Mouse (Mus musculus) neural tube, embryonic 15.5 days (tissue): ENCODE measurements at regions not wholly inside any gene's neighbourhood (a gene's known extent, or its start where the extent isn't known, plus 50 kb on each side); places are given as distances from the start of the nearest gene placed in this dataset.

Experiments used
- ATAC-seq: fragments of 200-750 bp; cut with Nextera tagmentation; 2 replicates; pipeline ENCODE4 v1.8.0; 2017; ENCODE audit warnings: mild to moderate bottlenecking, moderate TSS enrichment, moderate library complexity; ENCODE audit not compliant: low FRiP score
- H3K27ac ChIP-seq: fragments of 300-500 bp; sonication (generic); replicated peaks from 2 replicates; pipeline ENCODE4 v1.5.1; 2015; ENCODE audit warnings: mild to moderate bottlenecking, inconsistent platforms
- H3K27me3 ChIP-seq: fragments of 300-500 bp; sonication (generic); replicated peaks from 2 replicates; pipeline ENCODE4 v1.6.1; 2015; ENCODE audit warnings: inconsistent platforms
- H3K36me3 ChIP-seq: fragments of 300-500 bp; sonication (generic); 2 replicates; pipeline ENCODE4 v1.6.1; 2015; ENCODE audit warnings: inconsistent platforms
- H3K4me1 ChIP-seq: fragments of 300-500 bp; sonication (generic); 2 replicates; pipeline ENCODE4 v1.6.1; 2015; ENCODE audit warnings: inconsistent platforms
- H3K4me2 ChIP-seq: fragments of 300-500 bp; sonication (generic); 2 replicates; pipeline ENCODE4 v1.6.1; 2015; ENCODE audit warnings: inconsistent platforms, mild to moderate bottlenecking, moderate library complexity
- H3K4me3 ChIP-seq: fragments of 300-500 bp; sonication (generic); replicated peaks from 2 replicates; pipeline ENCODE4 v1.5.1; 2015; ENCODE audit warnings: mild to moderate bottlenecking, inconsistent platforms
- H3K9ac ChIP-seq: fragments of 300-500 bp; sonication (generic); replicated peaks from 2 replicates; pipeline ENCODE4 v1.6.1; 2015; ENCODE audit warnings: mild to moderate bottlenecking, inconsistent platforms
- H3K9me3 ChIP-seq: fragments of 300-500 bp; sonication (generic); replicated peaks from 2 replicates; pipeline ENCODE4 v1.6.1; 2016; ENCODE audit warnings: inconsistent platforms
- WGBS: fragments of 180-500 bp; shearing (Covaris S2); methylation state at CpG from one replicate; pipeline ENCODE4 v1.1.7; 2015; ENCODE audit warnings: mixed read lengths; 5-methylcytosine and 5-hydroxymethylcytosine counted together

- H3K4me1 ChIP-seq: peaks cover 14% of the 10 kb centered on the region
- H3K9me3 ChIP-seq: no peaks in the 10 kb centered on the region
- H3K9ac ChIP-seq: no peak overlapping the region
- H3K27me3 ChIP-seq: peaks cover 10% of the 10 kb centered on the region
- no peak overlapping the region for H3K4me3 ChIP-seq
- 89% methylated on average over 4 of the region's 4 CpGs for WGBS
- H3K27ac ChIP-seq: no peak overlapping the region
- H3K4me2 ChIP-seq: no peak overlapping the region
- ATAC-seq: no peak
- no peaks in the 10 kb centered on the region for H3K36me3 ChIP-seq
These were observed 77.0 kb downstream of the Irs2 start for GRCm38 (mm10) chr8:10931266-10931665.

GRCm38 (mm10) chr8:10928836-10929235, 79.4 kb downstream of the Irs2 start:
- H3K9ac ChIP-seq: no peak overlapping the region
- no peaks in the 10 kb centered on the region for H3K36me3 ChIP-seq
- ATAC-seq: no peak; the same call in 1 of the 2 replicates
- H3K9me3 ChIP-seq: no peaks in the 10 kb centered on the region
- peaks cover 10% of the 10 kb centered on the region for H3K27me3 ChIP-seq
- H3K27ac ChIP-seq: peak overlapping the region; percentile 68
- peaks cover 37% of the 10 kb centered on the region for H3K4me1 ChIP-seq
- no peak overlapping the region for H3K4me3 ChIP-seq
- no peak overlapping the region for H3K4me2 ChIP-seq
- 77% methylated on average over 3 of the region's 3 CpGs for WGBS

- Histone ChIP-seq H3K9me3 (no peaks in the 10 kb centered on the region), H3K9ac (no peak overlapping the region), H3K4me1 (peaks cover 42% of the 10 kb centered on the region), H3K27me3 (peaks cover 12% of the 10 kb centered on the region), H3K27ac (peak overlapping the region; percentile 68), H3K4me2 (no peak overlapping the region), H3K36me3 (no peaks in the 10 kb centered on the region), H3K4me3 (no peak overlapping the region)
- peak; percentile 54 for ATAC-seq
- 44% methylated on average over 17 of the region's 17 CpGs for WGBS
These were observed 79.9 kb downstream of the Irs2 start for GRCm38 (mm10) chr8:10928342-10928794.

- H3K4me1 ChIP-seq: peaks cover 54% of the 10 kb centered on the region
- WGBS: 57% methylated on average over 3 of the region's 3 CpGs
- no peak overlapping the region for H3K9ac ChIP-seq
- H3K9me3 ChIP-seq: no peaks in the 10 kb centered on the region
- 0 out of 2 replicates have a peak overlapping the region, but pooled peaks have one; percentile 24 for H3K27ac ChIP-seq
- no peak overlapping the region for H3K4me2 ChIP-seq
- ATAC-seq: no peak
- H3K36me3 ChIP-seq: no peaks in the 10 kb centered on the region
- peaks cover 16% of the 10 kb centered on the region for H3K27me3 ChIP-seq
- no peak overlapping the region for H3K4me3 ChIP-seq
These were observed 81.1 kb downstream of the Irs2 start for GRCm38 (mm10) chr8:10927187-10927586.

- no peak overlapping the region for H3K4me2 ChIP-seq
- peaks cover 19% of the 10 kb centered on the region for H3K27me3 ChIP-seq
These were observed 81.7 kb downstream of the Irs2 start for GRCm38 (mm10) chr8:10926518-10926915.

GRCm38 (mm10) chr8:10925582-10926517, 82.4 kb downstream of the Irs2 start:
- ATAC-seq: no peak
- Histone ChIP-seq H3K9ac (no peak overlapping the region), H3K27me3 (peaks cover 19% of the 10 kb centered on the region), H3K36me3 (no peaks in the 10 kb centered on the region), H3K9me3 (no peaks in the 10 kb centered on the region), H3K4me3 (no peak overlapping the region), H3K4me2 (peak overlapping the region; percentile 0; the same call in 1 of the 2 replicates), H3K4me1 (peaks cover 65% of the 10 kb centered on the region), H3K27ac (peak overlapping the region; percentile 79)
- WGBS: 12% methylated on average over 18 of the region's 18 CpGs

More at GRCm38 (mm10) chr8:10926518-10926915, 81.7 kb downstream of the Irs2 start:
- ATAC-seq: no peak
- Histone ChIP-seq H3K4me3 (no peak overlapping the region), H3K4me1 (peaks cover 60% of the 10 kb centered on the region), H3K9ac (no peak overlapping the region), H3K36me3 (no peaks in the 10 kb centered on the region), H3K27ac (no peak overlapping the region), H3K9me3 (no peaks in the 10 kb centered on the region)

GRCm38 (mm10) chr8:10924526-10925199, 83.6 kb downstream of the Irs2 start:
- Histone ChIP-seq H3K36me3 (no peaks in the 10 kb centered on the region), H3K4me2 (peak overlapping the region; percentile 41), H3K27ac (peak overlapping the region; percentile 79), H3K4me1 (peaks cover 67% of the 10 kb centered on the region), H3K9me3 (no peaks in the 10 kb centered on the region), H3K9ac (0 out of 2 replicates have a peak overlapping the region, but pooled peaks have one; percentile 7), H3K4me3 (no peak overlapping the region), H3K27me3 (peaks cover 19% of the 10 kb centered on the region)
- peak; percentile 39 for ATAC-seq
- 6% methylated on average over 20 of the region's 20 CpGs for WGBS

- Histone ChIP-seq H3K36me3 (no peaks in the 10 kb centered on the region), H3K27ac (peak overlapping the region; percentile 79), H3K4me1 (peaks cover 67% of the 10 kb centered on the region), H3K4me2 (peak overlapping the region; percentile 41; the same call in 1 of the 2 replicates), H3K4me3 (no peak overlapping the region), H3K27me3 (peaks cover 19% of the 10 kb centered on the region), H3K9me3 (no peaks in the 10 kb centered on the region), H3K9ac (no peak overlapping the region)
- ATAC-seq: no peak
- WGBS: 21% methylated on average over 3 of the region's 3 CpGs
These were observed 84.2 kb downstream of the Irs2 start for GRCm38 (mm10) chr8:10924001-10924490.

- no peaks in the 10 kb centered on the region for H3K36me3 ChIP-seq
- 42% methylated on average over 19 of the region's 19 CpGs for WGBS
- peak overlapping the region; percentile 33; the same call in 1 of the 2 replicates for H3K27ac ChIP-seq
- peaks cover 61% of the 10 kb centered on the region for H3K4me1 ChIP-seq
- no peak for ATAC-seq
- no peaks in the 10 kb centered on the region for H3K9me3 ChIP-seq
- H3K9ac ChIP-seq: no peak overlapping the region
- peaks cover 19% of the 10 kb centered on the region for H3K27me3 ChIP-seq
- H3K4me2 ChIP-seq: no peak overlapping the region
- H3K4me3 ChIP-seq: no peak overlapping the region
These were observed 84.9 kb downstream of the Irs2 start for GRCm38 (mm10) chr8:10923071-10924000.

GRCm38 (mm10) chr8:10922209-10923030, 85.8 kb downstream of the Irs2 start:
- peaks cover 19% of the 10 kb centered on the region for H3K27me3 ChIP-seq
- no peaks in the 10 kb centered on the region for H3K36me3 ChIP-seq
- H3K27ac ChIP-seq: no peak overlapping the region
- ATAC-seq: no peak
- H3K4me3 ChIP-seq: no peak overlapping the region
- H3K4me2 ChIP-seq: no peak overlapping the region
- 29% methylated on average over 12 of the region's 12 CpGs for WGBS
- H3K9ac ChIP-seq: no peak overlapping the region
- H3K9me3 ChIP-seq: no peaks in the 10 kb centered on the region
- H3K4me1 ChIP-seq: peaks cover 61% of the 10 kb centered on the region
